Mouse (Mus musculus): Measurements from ENCODE around the gene Nudt17.
"Not testable (repeated sequence)": the region's sequence is repeated elsewhere in the genome, so short reads cannot be mapped to it uniquely, and the experiment has no call there.

The Nudt17 gene

GRCm38 (mm10) chr3:96671519-96671918 lies 36.8 kb downstream of the Nudt17 start:
- DNase-seq (ENCODE audit: low read depth, low spot score), result no peak

GRCm38 (mm10) chr3:96669727-96670468 lies 38.5 kb downstream of the Nudt17 start, which contains the start of gene Ankrd35:
Ankrd35 (plus strand) TSS chr3:96670131.
- DNase-seq (ENCODE audit: low read depth, low spot score), result peak; percentile 78

- DNase-seq (ENCODE audit: low read depth, low spot score), result no peak
Measured at GRCm38 (mm10) chr3:96668424-96669067, 39.8 kb downstream of the Nudt17 start.

GRCm38 (mm10) chr3:96667316-96667715 lies 41.0 kb downstream of the Nudt17 start:
- DNase-seq (ENCODE audit: low read depth, low spot score), result no peak

- DNase-seq (ENCODE audit: low read depth, low spot score), result no peak
Measured at GRCm38 (mm10) chr3:96666916-96667315, 41.4 kb downstream of the Nudt17 start.

DNA sequence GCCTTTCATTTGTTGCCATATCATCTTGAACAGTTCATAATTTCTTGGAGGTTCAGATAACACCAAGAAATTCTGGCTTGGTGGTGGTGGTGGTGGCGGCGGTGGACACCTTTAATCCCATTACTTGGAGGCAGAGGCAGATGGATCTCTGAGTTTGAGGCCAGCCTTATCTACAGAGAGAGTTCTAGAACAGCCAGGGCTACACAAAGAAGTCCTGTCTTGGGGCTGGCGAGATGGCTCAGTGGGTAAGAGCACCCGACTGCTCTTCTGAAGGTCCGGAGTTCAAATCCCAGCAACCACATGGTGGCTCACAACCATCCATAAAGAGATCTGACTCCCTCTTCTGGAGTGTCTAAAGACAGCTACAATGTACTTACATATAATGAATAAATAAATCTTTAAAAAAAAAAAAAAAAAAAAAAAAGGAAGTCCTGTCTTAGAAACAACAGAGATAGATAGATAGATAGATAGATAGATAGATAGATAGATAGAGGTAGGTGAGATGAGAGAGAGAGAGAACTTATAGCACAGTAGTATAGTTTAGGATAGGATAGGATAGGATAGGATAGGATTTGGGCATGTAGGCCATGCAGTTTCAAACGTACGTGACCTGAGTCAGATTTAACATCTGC lies 42.5 kb downstream of the Nudt17 start:
- DNase-seq (ENCODE audit: low read depth, low spot score), result not testable (repeated sequence)

DNA sequence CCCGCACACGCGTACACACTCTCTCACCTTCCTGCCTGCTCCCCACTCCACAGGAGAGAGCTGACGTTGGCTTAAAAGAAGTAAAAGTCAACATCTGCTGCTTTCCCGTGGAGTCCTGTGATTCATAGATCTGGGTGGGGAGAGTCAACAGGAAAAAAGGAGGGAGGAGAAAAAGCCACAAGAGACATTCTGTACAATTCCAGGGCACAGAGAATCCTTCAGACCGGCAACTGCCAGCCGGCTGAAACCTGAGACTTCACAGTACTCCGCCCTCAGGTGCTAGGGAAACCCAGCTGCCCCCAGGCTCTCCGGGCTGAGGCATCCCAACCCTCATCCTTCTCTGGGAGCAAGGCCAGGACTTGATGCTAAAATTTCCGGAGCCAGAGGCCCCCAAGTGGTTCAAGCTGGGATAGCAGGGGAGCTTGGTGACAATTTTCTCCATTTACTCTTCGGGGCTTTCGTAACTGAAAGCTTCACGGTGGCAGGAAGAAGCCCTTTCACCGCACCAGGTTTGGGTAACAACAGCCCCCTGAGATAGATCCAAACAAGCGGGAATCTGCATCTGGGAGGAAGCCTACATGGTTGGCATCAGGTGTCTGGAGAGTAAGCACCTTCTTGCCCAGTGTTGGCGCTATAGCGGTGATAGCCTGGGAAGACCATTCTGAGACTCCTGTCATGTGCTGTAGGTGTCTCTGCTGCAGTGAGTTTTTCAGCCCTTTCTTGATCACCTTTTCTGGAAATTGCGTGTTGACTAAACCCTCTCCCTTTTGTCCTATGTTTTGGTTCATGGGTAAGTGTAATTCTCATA lies 44.7 kb downstream of the Nudt17 start:
- peak; percentile 84 for DNase-seq (ENCODE audit: low read depth, low spot score)

DNA sequence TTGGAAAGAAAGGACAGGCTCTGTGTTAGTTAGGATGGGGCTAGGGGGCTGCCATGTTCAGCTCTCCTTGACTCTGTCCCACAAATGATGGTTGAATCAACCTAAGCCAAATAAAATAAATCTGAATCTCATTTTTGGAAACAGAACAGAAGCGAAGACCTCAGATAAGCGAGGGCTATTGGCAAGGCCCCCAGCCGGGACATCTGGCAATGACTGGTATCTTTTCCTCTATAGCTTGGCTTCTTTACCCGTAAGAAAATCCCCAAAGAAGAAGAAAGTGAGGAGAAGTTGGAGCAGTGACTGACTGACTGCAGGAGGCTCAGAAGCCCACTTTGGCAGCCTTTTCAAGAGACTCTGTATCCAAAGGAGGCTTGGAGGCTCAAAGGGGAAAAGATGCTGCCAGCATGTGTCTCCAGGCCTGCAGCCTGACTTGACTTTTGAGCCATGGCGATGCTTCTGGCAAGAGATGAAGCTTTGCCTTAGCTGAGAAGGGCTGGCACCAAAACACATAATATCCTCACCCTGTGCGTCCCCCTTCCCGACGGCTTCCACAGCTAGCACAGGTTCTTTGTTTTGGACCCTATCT lies 45.5 kb downstream of the Nudt17 start:
- DNase-seq (ENCODE audit: low read depth, low spot score), result no peak

- DNase-seq (ENCODE audit: low read depth, low spot score), result no peak
Measured at GRCm38 (mm10) chr3:96660901-96661300, 47.5 kb downstream of the Nudt17 start.
